Mouse (Mus musculus): ENCODE measurements around the gene Rnf17. TPM values are rescaled to one million over a fixed set of nuclear protein-coding genes. Genes with fewer than 3 reads are reported as not detected.

Gene Rnf17
- total RNA-seq (2014; fragmentation: Nextera tagmentation): 0.67 and 4.1 TPM in 2 replicates
- total RNA-seq (2017): 2.4 and 4.1 TPM in 2 replicates

GRCm38 (mm10) chr14:56402311-56403071 is at the start of gene Rnf17:
TSS of gene Rnf17 (plus strand) at chr14:56402581.
- ATAC-seq (replicated peaks; ENCODE audit: poor library complexity, severe bottlenecking): peak; percentile 33; the same call in 1 of the 2 replicates

- no peak for ATAC-seq (replicated peaks; ENCODE audit: poor library complexity, severe bottlenecking)
Observed at GRCm38 (mm10) chr14:56354803-56355202, 47.6 kb upstream of the Rnf17 start.

GRCm38 (mm10) chr14:56355396-56355795 is 47.0 kb upstream of the Rnf17 start:
- ATAC-seq (replicated peaks; ENCODE audit: poor library complexity, severe bottlenecking): no peak

- ATAC-seq (replicated peaks; ENCODE audit: poor library complexity, severe bottlenecking): no peak
Observed at GRCm38 (mm10) chr14:56356196-56356595, 46.2 kb upstream of the Rnf17 start.

- ATAC-seq (replicated peaks; ENCODE audit: poor library complexity, severe bottlenecking): no peak
Observed at GRCm38 (mm10) chr14:56358422-56358821, 44.0 kb upstream of the Rnf17 start.

GRCm38 (mm10) chr14:56359131-56359530 is 43.2 kb upstream of the Rnf17 start:
- no peak for ATAC-seq (replicated peaks; ENCODE audit: poor library complexity, severe bottlenecking)

- no peak for ATAC-seq (replicated peaks; ENCODE audit: poor library complexity, severe bottlenecking)
Observed at GRCm38 (mm10) chr14:56364711-56365237, 37.6 kb upstream of the Rnf17 start, which contains the start of gene Atp12a. TSS of gene Atp12a (plus strand) at chr14:56365068.

- no peak for ATAC-seq (replicated peaks; ENCODE audit: poor library complexity, severe bottlenecking)
Observed at GRCm38 (mm10) chr14:56365292-56365691, 37.1 kb upstream of the Rnf17 start.

- no peak for ATAC-seq (replicated peaks; ENCODE audit: poor library complexity, severe bottlenecking)
Observed at GRCm38 (mm10) chr14:56366712-56367111, 35.7 kb upstream of the Rnf17 start.

GRCm38 (mm10) chr14:56368834-56369233 is 33.5 kb upstream of the Rnf17 start:
- ATAC-seq (replicated peaks; ENCODE audit: poor library complexity, severe bottlenecking): peak; percentile 58; the same call in 1 of the 2 replicates

GRCm38 (mm10) chr14:56375731-56376130 is 26.6 kb upstream of the Rnf17 start:
- peak; percentile 94 for ATAC-seq (replicated peaks; ENCODE audit: poor library complexity, severe bottlenecking)

- no peak for ATAC-seq (replicated peaks; ENCODE audit: poor library complexity, severe bottlenecking)
Observed at GRCm38 (mm10) chr14:56377745-56378144, 24.6 kb upstream of the Rnf17 start.

- no peak for ATAC-seq (replicated peaks; ENCODE audit: poor library complexity, severe bottlenecking)
Observed at GRCm38 (mm10) chr14:56379336-56379735, 23.0 kb upstream of the Rnf17 start.

GRCm38 (mm10) chr14:56382366-56382765 is 20.0 kb upstream of the Rnf17 start:
- ATAC-seq (replicated peaks; ENCODE audit: poor library complexity, severe bottlenecking): no peak

GRCm38 (mm10) chr14:56390247-56390646 is 12.1 kb upstream of the Rnf17 start:
- no peak for ATAC-seq (replicated peaks; ENCODE audit: poor library complexity, severe bottlenecking)

GRCm38 (mm10) chr14:56393704-56394312 is 8.6 kb upstream of the Rnf17 start:
- no peak for ATAC-seq (replicated peaks; ENCODE audit: poor library complexity, severe bottlenecking)

GRCm38 (mm10) chr14:56398001-56398400 is 4.4 kb upstream of the Rnf17 start:
- ATAC-seq (replicated peaks; ENCODE audit: poor library complexity, severe bottlenecking): no peak

- ATAC-seq (replicated peaks; ENCODE audit: poor library complexity, severe bottlenecking): no peak
Observed at GRCm38 (mm10) chr14:56403072-56403375, 643 bp downstream of the Rnf17 start.

GRCm38 (mm10) chr14:56462090-56462489 is 59.7 kb downstream of the Rnf17 start:
- no peak for ATAC-seq (replicated peaks; ENCODE audit: poor library complexity, severe bottlenecking)

GRCm38 (mm10) chr14:56462729-56463128 is 60.3 kb downstream of the Rnf17 start:
- no peak for ATAC-seq (replicated peaks; ENCODE audit: poor library complexity, severe bottlenecking)

- ATAC-seq (replicated peaks; ENCODE audit: poor library complexity, severe bottlenecking): peak; percentile 30; the same call in 1 of the 2 replicates
Observed at GRCm38 (mm10) chr14:56468145-56468544, 65.8 kb downstream of the Rnf17 start.

GRCm38 (mm10) chr14:56489806-56490205 is 87.4 kb downstream of the Rnf17 start:
- no peak for ATAC-seq (replicated peaks; ENCODE audit: poor library complexity, severe bottlenecking)
